Mouse (Mus musculus) R1 (cell line): Measurements from ENCODE around the gene Glod4.

ENCODE experiments used
- DNase-seq: peaks from one replicate; pipeline ENCODE4 v3.0.0-alpha.2; 2018; ENCODE audit warnings: low read depth, low spot score

Glod4 gene

DNA sequence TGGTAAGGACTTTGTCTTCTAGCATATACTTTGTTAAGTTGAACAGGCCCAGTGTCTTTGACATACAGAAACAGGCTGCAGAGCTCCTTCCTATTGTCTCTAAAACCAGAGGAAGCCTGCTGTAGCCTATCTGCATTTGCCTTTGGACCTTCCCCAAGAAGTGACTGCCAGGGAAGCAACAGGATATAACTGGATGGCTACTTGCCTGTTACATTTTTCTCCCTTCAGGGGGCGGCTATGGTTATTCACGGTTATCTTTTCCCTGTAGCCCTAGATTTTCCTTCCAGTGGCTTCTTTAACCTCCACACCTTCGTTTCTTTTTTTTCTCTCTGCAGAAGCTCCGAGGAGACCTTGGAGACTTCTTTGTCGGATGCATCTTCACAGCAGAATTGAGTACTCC, 36.7 kb downstream of the Glod4 start:
- DNase-seq, result no peak

DNA sequence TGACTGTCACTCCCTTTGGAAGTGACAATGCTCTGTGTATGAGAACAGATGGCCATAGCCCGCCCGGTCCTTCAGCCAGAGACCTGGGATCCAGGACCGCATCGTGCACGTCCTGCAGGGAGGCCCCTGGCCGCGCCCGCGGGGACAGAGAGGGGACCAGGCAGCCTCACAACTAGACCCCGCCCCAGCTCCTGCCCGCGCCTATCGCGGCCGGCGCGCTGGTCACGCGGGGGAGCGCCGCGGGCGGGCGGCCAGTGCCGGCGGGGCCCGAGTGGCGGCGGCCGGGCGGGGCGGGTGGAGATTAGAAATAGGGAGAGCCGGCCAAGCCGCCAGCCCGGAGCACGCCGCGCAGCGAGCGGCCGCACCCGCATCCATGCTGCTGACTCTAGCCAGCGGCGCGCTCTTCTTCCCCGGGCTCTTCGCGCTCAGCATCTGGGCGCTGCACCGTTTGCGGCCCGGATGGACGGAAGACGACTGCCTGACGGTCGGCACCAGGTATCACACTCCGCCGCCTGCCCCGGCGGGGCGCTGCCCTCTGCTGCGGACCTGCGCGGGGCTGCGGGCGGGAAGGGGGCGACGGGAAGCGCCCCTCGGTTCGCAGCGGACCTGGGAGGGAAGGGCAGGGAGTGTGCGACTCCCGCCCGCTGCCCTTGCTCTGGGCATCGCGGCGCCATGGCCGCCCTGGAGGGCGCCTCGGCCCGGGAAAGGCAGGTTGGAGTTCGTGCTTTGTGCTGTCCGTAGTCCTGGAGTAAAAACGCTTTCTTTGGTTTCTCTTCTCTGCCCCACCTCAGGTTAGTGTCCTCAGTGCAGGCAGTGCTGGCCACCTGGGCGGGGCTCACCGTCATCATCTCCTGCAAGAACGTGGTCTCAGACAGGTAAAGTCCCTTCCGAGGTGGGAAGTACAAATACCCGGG, 41.5 kb downstream of the Glod4 start:
- peak; percentile 63 for DNase-seq

DNA sequence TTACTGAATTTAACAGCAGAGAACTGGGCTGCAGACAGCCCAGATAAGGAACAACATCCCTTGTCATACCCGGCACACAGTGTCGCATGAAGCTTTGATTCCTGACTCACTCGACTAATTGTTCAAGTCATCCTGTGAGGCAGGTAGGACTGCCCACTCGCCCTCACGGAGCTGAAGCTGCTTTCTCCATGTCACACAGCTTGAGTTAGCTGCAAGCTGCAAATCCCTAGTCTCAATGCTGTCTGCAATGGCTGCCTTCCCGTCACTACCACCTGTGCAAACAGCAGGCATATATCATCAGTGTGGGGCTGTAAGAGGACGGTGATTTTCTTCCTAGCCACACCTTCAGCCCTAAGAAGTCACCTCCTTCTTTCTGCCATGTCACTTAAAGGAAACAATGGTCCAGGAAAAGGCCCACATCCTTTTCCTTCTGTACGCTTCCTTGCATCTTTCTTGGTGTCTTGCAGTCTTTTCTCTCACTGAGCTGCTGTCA, 46.5 kb downstream of the Glod4 start:
- no peak for DNase-seq

DNA sequence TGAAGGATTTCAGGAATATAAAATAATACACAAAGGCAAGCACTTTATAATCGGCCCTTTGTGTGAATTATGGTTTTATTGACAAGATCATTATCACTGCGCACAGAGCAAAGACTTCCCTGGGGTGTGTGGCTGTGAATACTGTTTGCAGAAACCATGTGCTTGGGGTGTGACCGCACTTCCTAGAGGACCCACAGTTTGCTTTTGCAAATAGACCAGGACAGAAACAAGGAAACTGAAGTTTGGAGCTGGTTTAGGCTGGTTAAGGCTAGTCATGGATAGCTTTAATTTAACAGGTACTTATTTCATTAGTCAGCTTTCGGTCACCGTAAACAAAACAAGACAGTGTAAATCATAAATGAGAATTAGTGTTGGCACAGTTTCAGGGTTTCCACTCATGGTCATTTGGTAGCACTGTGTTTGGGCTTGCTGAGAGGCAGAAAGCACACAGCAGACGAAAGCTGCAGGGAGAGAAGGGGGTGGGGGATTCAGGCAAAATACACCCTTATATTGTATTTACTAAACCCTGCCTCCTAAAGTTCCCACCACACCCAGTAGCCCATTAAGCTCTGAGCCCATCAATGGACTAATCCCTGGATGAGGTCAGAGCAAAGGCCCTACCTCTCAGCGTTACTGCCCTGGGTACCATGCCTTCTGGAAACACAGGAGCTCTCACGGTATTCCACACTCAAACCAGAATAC, 47.1 kb downstream of the Glod4 start:
- DNase-seq, result peak; percentile 21

DNA sequence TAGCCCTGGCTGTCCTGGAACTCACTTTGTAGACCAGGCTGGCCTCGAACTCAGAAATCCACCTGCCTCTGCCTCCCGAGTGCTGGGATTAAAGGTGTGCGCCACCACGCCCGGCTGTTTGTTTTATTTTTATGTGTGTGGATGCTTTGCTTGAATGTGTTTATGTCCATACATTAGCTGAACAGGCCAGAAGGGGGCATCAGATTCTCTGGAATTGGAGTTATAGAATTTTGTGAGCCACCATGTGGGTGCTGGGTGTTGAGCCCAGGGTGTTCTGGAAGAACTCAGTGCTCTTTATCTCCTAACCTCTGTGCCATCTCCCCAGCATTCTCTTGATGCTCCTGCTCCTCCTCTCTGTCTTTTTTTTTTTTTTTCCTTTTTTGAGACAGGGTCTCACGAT, 56.6 kb downstream of the Glod4 start:
- DNase-seq, result peak; percentile 42

DNA sequence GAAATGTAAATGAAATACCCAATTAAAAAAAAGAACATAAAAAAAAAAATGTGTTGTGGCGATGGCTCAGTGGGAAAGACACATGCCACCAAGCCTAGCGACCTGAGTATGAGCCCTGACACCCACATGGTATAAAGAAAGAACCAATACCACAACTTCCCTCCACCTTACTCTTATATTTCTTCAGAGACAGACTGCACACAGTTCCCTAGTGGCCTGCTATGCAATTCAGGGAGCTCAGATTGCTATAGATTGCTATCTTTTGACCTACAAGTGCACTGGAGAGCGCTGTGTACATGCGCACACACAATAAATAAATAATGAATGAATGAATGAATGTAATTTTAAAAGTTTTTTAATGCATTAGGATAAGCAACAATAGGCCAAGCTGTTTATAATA, 59.8 kb downstream of the Glod4 start:
- no peak for DNase-seq

DNA sequence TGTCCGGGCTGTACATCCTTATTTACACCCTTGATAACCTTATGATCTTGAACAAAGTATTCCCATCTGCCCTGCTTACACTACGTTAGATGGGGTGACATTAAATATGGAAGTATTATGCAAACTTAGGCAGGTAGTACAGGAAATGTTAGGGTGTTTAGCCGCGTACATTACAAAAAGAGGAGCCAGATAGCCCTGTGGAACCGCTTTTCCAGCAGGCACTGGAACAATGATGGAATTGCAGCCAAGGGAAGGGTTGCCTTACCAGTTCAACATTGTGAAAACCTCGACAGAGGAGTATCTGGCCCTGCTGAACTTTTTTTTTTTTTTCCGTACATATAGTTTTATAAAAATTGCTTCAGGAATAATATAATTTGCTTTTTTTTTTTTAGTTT, 63.4 kb downstream of the Glod4 start:
- DNase-seq, result no peak

DNA sequence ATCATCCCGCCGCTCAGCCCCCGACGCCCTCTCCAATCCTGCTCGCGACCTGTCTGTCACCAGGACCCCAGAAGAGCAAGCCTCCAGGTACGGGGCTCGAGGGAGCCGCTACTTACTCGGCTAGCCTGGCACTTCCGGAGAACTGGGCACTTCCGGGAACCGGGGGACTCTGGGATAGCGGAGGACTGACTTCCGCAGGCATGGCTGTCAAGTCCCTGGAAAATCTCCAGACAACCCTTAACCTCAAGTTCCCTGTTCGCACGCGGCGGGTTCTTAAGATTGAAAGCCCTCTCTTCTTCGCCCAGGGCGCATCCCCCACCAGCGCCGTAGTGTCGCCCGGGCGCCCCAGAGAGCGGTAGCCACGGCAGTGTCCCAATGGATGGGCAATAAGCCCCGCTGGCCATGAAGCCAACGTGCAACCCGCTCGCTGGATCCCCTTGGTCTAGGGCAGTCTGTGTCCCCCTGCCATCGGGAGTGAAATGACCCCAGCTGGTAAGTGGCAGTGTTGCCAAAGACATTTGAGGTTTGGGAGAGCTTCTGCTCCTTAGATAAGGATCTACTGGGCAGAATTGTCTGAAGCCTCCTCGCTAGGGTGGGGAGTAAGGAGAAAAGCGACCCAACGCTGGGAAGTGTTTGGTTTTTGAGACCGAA, 63.9 kb downstream of the Glod4 start, which contains the start of the genes Vps53 and Fam57a:
Vps53 (minus strand) TSS at position 153 of the 651 bp plus-strand sequence.
Fam57a (plus strand) TSS at position 177 of the 651 bp plus-strand sequence.
- peak; percentile 83 for DNase-seq

DNA sequence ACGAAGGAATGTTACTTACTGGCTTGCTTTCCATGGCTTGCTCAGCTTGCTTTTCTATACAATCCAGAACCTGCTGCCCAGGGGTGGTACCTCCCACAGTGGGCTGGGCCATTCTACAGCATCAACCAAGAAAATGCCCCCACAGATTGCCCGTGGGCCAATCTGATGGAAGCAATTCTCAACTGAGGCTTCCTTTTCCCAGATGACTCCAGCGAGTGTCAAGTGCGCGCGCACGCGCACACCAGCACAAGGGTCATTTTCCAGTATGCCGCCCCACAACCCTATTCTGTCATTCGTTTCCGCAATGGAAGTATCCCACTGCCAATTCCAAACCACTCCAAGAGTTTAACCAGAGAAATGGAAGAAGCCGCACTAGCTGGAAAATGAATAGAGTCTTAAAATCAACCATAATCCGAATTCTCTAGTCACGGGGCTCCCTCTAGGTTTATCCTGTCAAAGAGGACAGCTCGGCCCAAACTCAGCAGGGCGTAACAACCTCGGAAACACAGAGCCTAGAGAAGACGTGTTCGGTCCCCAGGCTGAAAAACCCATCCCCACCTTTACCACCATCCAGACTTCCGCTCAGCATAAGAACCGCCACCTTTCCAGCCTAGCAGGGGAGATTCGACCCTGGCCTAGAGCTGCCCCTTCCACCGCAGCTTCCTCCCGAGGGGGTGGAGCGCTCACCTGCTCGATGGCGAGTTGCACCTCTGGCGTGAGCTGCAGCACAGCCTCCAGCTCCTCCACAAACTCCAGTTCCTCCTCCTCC, 64.6 kb downstream of the Glod4 start:
- DNase-seq, result peak; percentile 74

DNA sequence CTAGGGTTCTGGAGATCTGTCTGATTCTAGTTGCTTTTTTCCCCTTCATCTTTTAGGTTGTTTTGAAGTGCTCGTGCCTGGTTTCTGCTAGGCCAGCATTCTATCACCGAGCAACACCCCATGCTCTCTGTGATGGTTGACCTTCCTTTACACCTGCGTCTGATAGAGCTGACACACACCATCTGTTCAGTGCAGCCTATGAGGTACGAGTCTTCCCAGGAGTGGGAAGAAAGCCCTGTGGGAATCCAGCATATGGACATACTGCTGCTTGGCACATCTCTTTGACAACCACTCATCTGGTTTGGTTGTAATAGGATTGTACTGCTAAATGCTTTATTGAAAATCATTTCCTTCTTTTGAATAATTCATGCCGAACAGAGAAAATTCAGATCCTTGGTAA, 73.3 kb downstream of the Glod4 start:
- no peak for DNase-seq

DNA sequence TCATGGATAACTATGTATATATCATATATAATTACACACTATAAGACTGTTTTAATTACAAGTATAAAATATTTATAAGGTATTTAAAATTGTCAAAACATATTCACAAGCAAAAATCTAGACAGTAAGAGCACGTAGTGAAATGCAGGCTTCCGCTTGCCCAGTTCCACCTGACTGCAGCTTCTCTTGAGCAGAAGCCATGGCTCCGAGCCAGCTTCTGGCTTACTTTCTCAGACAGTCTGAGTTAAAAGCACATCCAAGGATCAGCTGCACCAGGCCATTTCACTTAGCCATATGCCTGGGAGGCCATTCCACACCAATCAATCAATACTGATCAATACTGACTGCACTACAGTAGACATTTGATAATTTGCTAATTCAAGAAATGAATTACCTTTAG, 74.5 kb downstream of the Glod4 start:
- no peak for DNase-seq

DNA sequence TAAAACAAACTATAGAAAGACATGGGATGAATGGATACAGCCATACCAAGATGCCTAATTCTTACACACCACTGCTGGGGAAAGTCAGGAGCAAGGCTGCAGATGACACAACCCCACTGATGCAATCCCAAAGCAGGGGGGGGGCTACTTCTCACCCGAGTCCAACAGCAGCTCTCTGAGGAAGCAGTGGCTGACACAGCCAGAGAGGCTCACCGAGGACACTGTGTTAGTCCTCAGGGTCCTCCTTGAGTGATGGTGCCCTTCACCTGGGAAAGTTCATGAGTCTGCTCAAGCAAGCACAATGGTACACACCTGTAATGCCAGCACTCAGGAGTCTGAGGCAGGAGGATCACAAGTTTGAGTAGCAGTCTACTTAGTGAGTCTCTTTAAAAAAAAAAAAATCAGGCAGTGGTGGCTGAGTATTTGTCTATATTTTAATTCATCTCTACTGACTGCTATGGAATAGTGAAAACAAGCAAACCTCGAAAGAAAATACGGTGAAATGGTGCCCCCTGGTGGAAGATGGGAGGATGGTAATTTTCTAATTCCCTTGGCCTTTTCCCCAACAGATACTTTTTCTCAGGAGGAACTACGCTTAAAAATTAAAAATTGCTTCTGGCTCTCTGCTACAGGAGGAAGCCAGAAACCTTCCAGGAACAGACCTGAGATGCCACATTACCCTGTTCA, 76.3 kb downstream of the Glod4 start:
- peak; percentile 62 for DNase-seq

DNA sequence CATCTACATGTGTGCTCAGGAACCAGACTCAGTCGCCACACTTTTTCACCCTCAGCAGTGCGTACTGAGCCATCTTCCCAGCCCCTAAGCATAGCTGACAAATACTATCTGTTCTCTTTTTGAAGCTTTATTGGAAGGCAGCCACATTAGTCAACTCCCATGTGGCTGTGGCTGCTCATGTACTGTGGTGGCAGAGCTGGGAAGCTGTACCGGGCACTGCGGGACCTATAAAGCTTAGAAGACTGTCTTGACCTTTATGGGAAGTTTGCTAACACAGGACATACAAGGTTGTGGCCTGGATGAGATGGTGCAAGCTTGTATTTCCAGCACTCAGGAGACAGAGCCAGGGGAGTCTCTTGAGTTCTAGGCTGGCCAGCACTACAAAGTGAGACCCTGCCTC, 76.9 kb downstream of the Glod4 start:
- DNase-seq, result no peak

DNA sequence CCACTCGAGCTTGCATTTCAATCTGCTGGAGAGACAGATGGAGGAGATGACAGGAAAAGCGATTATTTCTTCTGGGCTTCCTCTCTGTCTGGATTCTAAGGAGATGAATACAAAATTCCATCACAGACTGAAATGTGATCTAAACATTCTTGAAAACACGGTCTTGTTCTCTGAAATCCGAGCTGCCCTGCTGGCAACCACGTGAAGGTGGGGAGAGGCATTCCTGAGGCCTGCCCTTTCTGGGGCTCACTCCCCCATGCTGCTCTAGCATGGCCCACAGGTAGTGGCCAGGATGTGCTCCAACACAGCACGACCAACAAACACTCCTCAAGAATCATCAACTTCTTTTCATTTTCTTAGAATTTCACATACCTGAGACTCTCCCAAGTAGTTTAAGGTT, 83.3 kb downstream of the Glod4 start:
- peak; percentile 26 for DNase-seq

DNA sequence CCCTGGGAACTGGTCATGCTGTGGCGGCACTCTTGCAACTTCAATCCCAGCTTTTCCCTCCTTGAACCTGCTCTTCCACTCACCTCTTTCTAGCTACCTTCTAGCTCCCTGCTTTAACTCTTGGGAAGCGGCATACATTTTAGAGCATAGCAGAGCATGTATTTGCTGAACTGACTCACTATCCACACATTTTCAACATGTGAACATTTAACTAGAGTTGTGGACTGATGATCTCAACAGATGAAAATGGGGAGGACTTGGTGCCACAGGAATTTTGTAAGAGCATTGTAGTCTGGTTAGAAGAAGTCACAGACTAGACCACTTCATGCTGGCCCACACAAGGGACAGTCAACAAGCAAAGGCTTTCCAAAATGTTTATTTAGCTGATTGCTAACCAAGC, 85.2 kb downstream of the Glod4 start:
- DNase-seq, result no peak

DNA sequence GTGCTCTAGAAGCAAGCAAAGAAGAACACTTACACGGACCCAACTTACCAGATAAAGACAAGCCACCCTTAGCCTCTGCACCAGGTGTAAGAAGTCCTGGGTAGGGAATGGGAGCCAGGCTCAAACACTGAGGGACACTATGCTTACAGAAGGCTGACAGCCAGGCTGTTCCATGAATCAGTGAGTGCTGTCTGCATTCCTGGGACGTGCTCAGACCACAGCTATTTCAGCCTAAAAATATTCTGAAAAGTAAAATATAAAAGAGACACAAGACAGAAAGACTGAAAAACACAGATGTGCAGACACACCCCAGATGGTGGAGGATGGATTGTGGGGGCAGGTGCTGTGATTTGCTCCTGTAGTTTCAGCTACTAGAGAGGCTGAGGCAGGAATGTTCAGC, 88.7 kb downstream of the Glod4 start:
- DNase-seq, result no peak

DNA sequence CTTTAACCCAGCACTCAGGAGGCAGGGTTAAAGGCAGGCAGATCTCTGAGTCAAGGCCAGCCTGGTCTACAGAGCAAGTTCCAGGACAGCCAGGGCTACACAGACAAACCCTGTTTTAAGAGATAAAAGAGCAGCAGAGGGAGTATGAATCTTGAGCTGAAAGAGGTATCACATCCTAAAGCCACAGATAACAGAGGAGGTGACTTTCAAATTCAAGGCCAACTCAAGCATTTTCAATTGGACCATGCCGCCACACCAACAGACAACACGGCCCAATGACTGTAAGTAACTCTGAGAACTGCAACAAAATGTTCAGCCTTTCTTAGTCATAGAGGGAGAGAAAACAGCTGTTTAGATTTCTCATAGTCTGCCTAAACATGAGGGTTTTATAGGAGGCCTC, 89.3 kb downstream of the Glod4 start:
- no peak for DNase-seq

DNA sequence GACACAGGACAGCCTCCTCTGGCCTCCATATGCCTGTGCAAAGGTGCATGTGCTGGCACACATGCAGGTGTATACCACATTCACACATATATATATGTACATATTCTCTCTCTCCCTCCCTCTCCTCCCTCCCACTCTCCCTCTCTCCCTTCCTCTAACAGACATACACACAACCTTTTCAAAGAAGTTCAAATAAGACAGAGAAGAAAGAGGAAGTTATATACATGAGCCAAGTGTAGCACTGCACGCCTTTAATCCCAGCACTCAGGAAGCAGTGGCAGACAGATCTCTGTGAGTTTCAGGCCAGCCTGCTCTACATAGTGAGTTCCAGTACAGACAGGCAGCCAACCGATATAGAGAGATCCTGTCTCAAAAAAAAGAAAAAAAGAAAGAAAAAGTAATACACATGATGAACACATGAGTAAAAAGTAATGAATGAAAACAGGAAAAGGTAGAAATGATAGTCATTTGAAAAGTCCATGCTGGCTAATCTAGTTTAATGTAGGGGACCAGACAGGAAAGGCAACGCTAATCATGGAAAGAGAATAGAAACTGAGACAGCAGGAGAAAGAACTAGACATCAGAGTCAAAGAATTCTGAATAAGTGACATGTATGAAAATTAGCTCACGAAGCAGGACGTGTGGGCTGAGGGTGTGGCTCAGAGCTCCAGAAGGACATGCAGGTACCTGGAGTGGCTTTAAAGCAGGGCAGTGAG, 90.1 kb downstream of the Glod4 start:
- DNase-seq, result no peak

DNA sequence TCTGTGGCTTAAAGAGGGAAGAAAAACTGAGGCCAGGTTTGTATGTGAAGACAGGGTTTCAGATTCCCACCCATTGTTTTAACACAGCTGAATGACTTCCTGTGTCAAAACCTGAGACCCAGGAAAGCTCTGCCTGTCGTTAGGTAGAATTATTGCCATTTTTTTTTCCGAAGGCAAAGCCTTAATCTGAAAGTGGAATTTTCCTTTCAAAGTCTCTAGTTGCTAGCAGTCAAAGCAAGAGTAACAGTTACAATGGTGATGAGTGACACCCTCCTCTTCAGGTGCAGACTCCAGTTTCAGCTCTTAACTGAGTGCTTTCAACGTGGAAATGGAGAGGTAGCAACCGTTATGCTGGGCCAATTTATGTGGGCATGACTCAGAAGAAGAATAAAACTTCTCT, 92.5 kb downstream of the Glod4 start:
- peak; percentile 33 for DNase-seq
